Mouse (Mus musculus) thymus, postnatal 0 days (tissue): ENCODE results near the gene Gm340. TPM values are rescaled to one million over a fixed set of nuclear protein-coding genes. Genes with fewer than 3 reads are reported as not detected.

ENCODE experiments used
- DNase-seq: peaks from one replicate; pipeline ENCODE4 v3.0.0-alpha.2; 2015; ENCODE audit warnings: low spot score
- microRNA-seq: library from miRNA; unstranded; fragments of <30 nt; microRNA quantifications from one replicate; pipeline ENCODE4, GENCODE M21; 2016; ENCODE audit warnings: borderline number of aligned reads
- polyA plus RNA-seq: library from polyadenylated mRNA; unstranded; fragments of >200 nt; fragmentation: Nextera tagmentation; extraction: Ambion mirVana; gene quantifications from 2 replicates; pipeline ENCODE4 v1.2.1, GENCODE M21; 2015

Gm340 gene
- polyA plus RNA-seq, 1 experiment from 2014 or later = 2.0 TPM

DNA sequence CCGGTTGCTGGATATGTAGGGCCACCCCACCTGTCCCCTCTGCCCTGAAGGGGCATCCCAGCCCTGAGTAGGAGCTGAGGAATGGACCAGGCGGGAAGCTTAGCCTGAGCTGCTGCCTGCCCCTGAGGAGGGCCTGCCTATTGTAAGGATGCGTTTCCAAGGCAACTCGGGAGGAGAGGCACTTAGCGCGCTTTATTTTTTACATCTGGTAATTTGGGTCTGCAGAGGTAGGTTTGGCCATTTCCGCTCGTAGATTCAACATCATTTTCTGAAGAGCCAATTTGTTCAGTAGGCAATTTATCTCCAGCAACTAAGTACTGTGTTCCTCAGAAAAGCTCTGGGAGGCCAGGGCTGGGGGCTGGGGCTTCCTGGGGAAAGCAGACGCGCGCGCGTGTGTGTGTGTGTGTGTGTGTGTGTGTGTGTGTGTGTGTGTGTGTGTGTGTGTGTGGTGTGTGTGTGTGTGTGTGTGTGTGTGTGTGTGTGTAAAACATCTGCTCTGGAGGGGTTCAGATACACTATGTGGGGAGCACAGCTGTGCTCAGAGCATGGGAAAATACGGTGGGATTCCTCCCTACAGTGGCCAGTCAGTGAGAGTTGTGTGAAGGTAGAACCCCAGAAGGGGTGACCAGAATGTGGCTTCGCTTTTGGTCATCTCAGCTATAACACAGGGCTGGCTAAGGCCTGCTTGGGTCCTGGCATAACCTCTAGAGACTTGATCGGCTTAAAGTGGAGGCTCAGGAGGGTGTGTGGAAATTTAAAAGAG is 31.3 kb downstream of the Gm340 start:
- DNase-seq = no peak

DNA sequence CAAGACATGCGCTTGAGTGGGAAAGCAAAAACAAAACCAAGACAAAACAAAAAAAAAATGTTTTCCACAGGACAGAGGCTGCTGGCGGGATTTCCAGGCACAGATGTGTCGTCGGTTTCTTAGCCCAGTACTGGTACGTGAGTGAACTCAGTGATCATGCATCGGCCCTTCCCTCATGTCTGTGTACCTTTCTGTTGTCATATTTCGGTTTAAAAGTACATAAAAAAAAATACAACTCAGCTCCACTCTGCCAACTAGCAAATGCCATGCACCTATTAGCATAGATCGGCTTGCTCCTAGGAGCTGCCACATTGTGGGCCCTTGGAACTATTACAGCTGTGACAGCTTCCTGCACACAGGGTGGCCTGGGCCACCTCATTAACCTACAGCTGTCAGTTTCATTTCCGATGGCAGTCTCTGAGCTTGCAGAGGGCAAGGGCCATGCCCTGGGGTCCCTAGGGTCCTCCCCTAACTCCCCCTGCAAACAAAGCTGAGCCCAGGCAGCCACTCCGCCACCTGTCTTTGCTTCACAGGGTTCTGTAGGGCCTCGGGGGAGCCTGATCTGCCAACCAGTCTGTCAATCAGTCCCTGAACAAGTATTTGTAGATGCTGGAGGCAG is 33.5 kb downstream of the Gm340 start:
- peak; percentile 39 for DNase-seq

DNA sequence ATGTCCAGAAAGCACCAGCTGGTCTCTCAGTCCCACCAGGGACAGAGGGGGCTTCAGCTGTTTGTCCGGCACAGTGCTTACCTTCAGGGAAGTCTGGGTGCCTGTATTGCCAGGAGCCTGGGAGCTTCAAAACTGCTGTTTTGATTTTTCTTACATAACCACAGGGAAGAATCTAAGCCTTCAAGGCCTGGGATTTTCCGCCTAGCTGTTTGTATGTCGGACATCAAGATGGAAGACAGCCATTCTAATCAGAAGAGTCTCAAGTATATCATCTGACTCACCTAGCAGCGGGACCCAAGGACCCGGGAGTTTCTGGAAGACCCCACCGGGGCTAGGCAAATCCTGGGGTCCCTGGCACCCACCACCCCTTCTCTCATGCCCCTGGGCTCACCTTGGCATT is 34.1 kb downstream of the Gm340 start:
- DNase-seq = no peak

DNA sequence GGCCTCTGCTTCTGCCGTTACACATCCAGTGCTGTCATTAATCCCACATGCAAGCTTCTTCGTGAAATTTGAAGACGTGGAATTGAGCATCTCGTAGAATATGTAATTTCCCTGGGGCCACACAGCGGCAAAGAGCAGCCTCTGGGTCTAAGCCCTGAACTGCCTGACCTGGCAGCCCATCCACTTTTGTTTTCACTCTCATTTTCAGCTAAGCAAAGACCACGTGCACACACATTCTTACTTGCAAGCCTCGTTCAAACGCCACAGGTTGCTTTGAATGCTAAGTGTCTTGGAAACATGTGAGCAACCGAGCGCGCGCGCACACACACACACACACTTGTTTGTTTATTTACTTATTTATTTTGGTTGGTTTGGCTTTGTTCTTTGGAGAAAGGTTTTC is 34.9 kb downstream of the Gm340 start:
- DNase-seq = no peak

DNA sequence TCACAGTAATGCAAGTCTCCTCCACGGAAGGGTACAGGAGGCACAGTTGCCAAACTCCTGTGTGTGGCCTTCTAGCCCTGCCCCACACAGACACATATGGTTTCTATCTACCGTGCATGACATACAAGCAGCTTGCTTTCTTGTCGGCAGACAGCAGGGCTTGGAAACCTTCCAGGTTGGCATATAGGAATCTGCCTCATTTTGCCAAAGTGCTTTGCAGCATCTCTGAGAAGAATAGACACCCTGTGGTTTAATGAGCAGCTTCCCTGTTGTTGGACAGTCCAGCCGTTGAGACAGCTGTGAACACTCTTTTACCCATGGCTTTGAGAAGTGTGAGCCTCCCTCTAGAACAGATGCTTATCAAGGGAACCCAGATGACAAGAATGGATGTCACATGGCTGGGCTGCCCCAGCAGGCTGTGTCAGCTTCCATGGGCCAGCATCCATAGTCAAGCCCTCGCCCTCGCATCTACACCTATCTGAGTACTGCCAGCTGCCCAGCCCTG is 36.0 kb downstream of the Gm340 start:
- no peak for DNase-seq

DNA sequence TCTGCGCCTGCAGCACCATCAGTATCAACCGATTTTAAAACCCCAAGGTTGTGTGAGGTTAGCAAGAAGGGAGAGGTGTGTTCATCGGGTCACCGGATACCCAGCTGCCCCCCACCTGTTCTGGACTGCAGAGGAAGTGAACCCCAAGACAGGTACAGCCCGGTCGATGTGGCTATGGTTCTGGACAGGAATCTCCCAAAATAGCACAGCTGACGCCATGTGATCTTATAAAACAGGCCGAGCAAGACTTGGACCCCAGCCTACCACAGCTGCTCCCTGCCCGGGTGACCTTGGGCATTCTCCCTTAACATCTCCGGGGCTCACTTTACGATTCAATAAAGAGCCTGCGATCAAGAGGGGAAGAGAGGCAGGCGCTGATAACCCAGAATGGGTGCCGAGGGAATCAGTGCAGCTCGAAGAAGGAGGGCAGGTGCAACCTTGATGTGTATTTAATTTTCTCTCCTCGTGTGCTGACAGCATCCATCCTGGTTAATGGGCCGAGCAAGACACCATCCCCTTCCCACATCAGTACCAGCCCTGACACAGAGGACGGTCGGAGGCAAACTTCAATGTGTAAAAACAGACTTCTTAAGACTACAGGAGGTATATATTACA is 36.7 kb downstream of the Gm340 start:
- DNase-seq = no peak

DNA sequence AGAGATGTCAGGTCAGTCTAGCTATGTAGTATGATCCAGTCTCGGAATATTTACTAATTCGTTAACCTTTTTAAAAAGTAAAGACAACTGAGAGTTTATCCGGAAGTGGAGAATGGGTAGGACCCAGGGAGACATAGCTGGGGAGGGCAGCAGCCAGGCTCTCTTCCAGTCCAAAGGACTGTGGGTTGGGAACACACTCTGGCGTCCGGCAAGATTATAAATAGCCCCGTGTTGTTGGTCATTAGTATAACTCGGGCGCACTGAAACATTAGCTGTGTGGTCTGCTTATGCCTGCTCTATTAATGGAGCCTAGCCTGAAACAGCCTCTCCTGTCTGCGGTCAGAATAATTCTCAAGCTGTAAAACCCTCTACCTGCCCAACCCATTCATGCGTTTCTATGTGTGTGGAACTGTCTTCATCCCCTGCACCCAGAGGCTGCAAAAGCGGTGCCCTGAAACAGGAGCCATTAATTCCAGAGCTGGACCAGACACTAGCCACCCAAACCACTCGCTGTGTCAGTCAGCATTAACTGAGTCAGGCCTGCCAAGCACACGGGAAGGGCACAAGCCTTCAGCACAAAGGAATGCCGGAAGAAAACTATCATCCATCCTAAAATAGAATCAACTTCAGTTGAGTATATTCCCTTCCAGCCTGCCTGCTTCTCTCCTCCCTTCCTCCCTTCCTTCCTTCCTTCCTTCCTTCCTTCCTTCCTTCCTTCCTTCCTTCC is 38.4 kb downstream of the Gm340 start:
- DNase-seq = no peak

DNA sequence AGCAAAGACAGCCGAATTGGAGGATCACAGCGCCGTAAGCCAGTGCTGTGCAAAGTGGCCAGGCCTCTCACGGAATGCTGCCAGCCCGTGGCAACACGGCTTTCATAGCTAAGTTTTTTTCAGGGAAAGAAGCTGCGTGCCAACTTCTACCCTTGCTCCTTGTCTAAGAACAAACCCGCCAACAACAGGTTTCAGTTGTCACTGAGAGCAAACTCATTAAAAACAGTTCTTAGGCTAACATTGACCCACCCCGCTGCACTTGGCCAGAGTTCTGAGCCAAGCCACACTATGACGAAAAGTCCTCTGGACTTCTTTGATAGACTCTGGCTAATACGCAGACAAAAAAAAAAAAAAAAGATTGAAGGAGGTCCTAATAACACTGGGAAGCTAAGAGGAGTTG is 46.8 kb downstream of the Gm340 start:
- DNase-seq = no peak

DNA sequence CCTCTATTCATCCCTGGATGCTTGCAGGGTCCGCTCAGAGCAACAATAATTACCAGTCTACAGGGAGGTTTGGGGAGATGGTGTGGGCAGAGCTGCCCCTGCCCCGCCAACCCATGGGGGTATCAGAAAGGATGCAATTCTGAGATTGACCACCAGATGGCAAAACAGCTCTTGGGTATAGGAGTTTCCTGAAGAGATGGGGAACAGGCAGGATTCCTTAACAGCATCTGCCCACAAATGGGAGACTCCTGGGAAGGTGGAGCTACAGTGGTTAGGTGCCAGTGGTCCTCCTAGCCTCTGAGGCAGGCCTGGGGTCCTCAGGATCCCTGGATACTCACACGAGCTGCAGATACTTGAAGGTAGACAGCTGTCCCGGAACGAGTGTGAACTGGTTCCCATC is 47.4 kb downstream of the Gm340 start:
- peak; percentile 63 for DNase-seq

DNA sequence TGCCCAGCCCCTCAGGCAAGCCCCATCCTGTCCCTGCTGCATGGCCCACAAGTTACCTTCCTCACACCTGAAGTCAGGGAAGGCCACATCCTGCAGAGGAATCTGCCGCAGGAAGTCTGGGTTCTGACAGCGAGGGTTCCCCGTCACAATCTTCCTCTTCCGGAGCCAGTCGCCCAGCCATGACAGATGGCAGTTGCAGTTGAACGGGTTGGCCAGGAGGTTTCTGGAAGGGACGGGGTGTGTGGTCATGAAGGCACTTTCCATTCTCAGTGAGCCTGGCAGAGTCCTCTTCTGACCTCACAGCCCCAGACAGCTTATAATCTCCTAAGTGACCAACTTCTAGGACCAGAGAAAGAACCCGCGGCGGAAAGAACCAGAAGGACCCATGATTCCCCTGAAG is 51.9 kb downstream of the Gm340 start:
- DNase-seq = peak; percentile 44

DNA sequence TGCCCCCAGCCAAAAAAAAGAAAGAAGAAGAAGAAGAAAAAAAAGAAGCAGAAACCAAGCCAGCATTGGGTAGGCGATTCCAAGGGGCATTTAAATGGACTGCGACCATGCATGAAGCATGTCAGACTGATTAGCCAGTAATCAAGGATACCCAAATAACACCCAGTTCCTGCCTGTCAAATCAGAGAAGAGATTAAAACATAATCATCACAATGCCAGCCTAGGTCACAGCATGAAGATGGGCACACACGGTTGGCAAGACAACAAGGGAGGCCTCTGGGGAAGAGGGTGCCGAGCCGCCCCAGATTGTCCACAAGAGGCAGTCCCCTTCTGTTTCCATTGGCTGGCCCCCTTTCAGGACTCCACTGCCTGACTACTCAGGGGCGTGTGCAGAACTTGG is 52.8 kb downstream of the Gm340 start:
- DNase-seq = no peak

Small RNAs within 50 kb of the gene (microRNA-seq; reads per million reads assigned to microRNA genes)
- not detected for gene Mir8091

Other genes starting within 250 kb of the Gm340 start
- 3.3 and 3.6 TPM in 2 replicates for gene Pik3ap1, start 197.3 kb upstream of the Gm340 start, polyA plus RNA-seq
- gene Lcor, start 99.7 kb upstream of the Gm340 start, polyA plus RNA-seq = 9.9 and 13.0 TPM in 2 replicates
- 0.17 and 0.29 TPM in 2 replicates for gene Slit1, start 161.3 kb downstream of the Gm340 start, polyA plus RNA-seq
- gene Arhgap19, start 219.7 kb downstream of the Gm340 start, polyA plus RNA-seq = 25.3 and 27.0 TPM in 2 replicates
- gene Frat1, start 247.6 kb downstream of the Gm340 start, polyA plus RNA-seq = 18.6 and 21.3 TPM in 2 replicates